Mouse (Mus musculus) induced T-regulatory cell, adult 2 months (primary cell): ENCODE data around the gene Lrp2.
A peak's percentile ranks its signal among the peaks of the same experiment; 100 is the strongest.

Experiments used
- DNase-seq: peaks from one replicate; pipeline ENCODE4 v3.0.0-alpha.2; 2012; ENCODE audit warnings: low read depth

Lrp2 gene

GRCm38 (mm10) chr2:69585886-69586398 is at the start of gene Lrp2:
Gene Lrp2 (minus strand): TSS chr2:69586065.
- DNase-seq: no peak

GRCm38 (mm10) chr2:69635064-69635701 is 49.3 kb upstream of the Lrp2 start:
- peak; percentile 91 for DNase-seq

- DNase-seq: peak; percentile 59
These were observed 45.6 kb upstream of the Lrp2 start for GRCm38 (mm10) chr2:69631449-69631848.

- DNase-seq: no peak
These were observed 44.9 kb upstream of the Lrp2 start for GRCm38 (mm10) chr2:69630792-69631191.

GRCm38 (mm10) chr2:69629914-69630313 is 44.0 kb upstream of the Lrp2 start:
- DNase-seq: no peak

GRCm38 (mm10) chr2:69629215-69629614 is 43.4 kb upstream of the Lrp2 start:
- DNase-seq: no peak

GRCm38 (mm10) chr2:69619286-69619685 is 33.4 kb upstream of the Lrp2 start:
- no peak for DNase-seq

GRCm38 (mm10) chr2:69618336-69618735 is 32.5 kb upstream of the Lrp2 start:
- DNase-seq: no peak

- peak; percentile 67 for DNase-seq
These were observed 27.4 kb upstream of the Lrp2 start for GRCm38 (mm10) chr2:69613237-69613636.

GRCm38 (mm10) chr2:69612716-69613115 is 26.9 kb upstream of the Lrp2 start:
- no peak for DNase-seq

GRCm38 (mm10) chr2:69612237-69612636 is 26.4 kb upstream of the Lrp2 start:
- DNase-seq: no peak

GRCm38 (mm10) chr2:69606621-69607020 is 20.8 kb upstream of the Lrp2 start:
- no peak for DNase-seq

- DNase-seq: no peak
These were observed 18.0 kb upstream of the Lrp2 start for GRCm38 (mm10) chr2:69603726-69604393.

- DNase-seq: no peak
These were observed 7.3 kb upstream of the Lrp2 start for GRCm38 (mm10) chr2:69593168-69593567.

- no peak for DNase-seq
These were observed 6.7 kb upstream of the Lrp2 start for GRCm38 (mm10) chr2:69592536-69592935.

GRCm38 (mm10) chr2:69591966-69592505 is 6.2 kb upstream of the Lrp2 start:
- no peak for DNase-seq

GRCm38 (mm10) chr2:69590548-69590947 is 4.7 kb upstream of the Lrp2 start:
- DNase-seq: no peak

- DNase-seq: no peak
These were observed 2.0 kb upstream of the Lrp2 start for GRCm38 (mm10) chr2:69587896-69588295.

- no peak for DNase-seq
These were observed 1.2 kb upstream of the Lrp2 start for GRCm38 (mm10) chr2:69586821-69587728.

GRCm38 (mm10) chr2:69585191-69585885 is 527 bp downstream of the Lrp2 start:
- DNase-seq: no peak

GRCm38 (mm10) chr2:69584117-69584933 is 1.5 kb downstream of the Lrp2 start:
- DNase-seq: no peak
